Comparison of ENCODE assay signal across 8 mouse cellular contexts in genomic region chr7:100227896-100228525, GRCm38 (mm10). TPM values are rescaled to one million over a fixed set of nuclear protein-coding genes. Genes with fewer than 3 reads are reported as not detected.
DNase-seq lines count a peak whose midpoint lies in the region; ATAC-seq and TF ChIP-seq lines count a peak whose summit lies in the region.

No protein-coding gene starts in this region.

- no peak for TF ChIP-seq CTCF in E14TG2a.4 (conservative IDR thresholded peaks at IDR 0.05; ENCODE audit: low read length)
- no peak for TF ChIP-seq CTCF in forebrain, postnatal 0 days (IDR thresholded peaks at IDR 0.05; ENCODE audit: low read depth)

- intact Hi-C loops in heart, postnatal 25 days (cut with DNase I), result loop anchor here (2.0 kb wide), 1 partner anchor 105 kb away; no protein-coding TSS in a partner anchor

- peak overlapping the region; percentile 94 for H3K4me2 ChIP-seq in heart, embryonic 15.5 days
- H3K4me2 ChIP-seq in forebrain, postnatal 0 days (ENCODE audit: low read depth), result peak overlapping the region; percentile 82
- peak overlapping the region; percentile 95 for H3K4me2 ChIP-seq in limb, embryonic 14.5 days (replicated peaks; ENCODE audit: low read depth, low read length, severe bottlenecking)

- H3K9me3 ChIP-seq in heart, embryonic 15.5 days (replicated peaks), result no peaks in the 10 kb centered on the region
- no peaks in the 10 kb centered on the region for H3K9me3 ChIP-seq in E14TG2a.4 (ENCODE audit: low read length)
- no peaks in the 10 kb centered on the region for H3K9me3 ChIP-seq in forebrain, postnatal 0 days (ENCODE audit: low read length)
- no peaks in the 10 kb centered on the region for H3K9me3 ChIP-seq in limb, embryonic 14.5 days (ENCODE audit: control insufficient read depth, low read length)

- H3K27ac ChIP-seq in heart, embryonic 15.5 days, result peak overlapping the region; percentile 88
- H3K27ac ChIP-seq in brown adipose tissue, adult 24 weeks (replicated peaks; ENCODE audit: low read depth, low read length), result peak overlapping the region; percentile 50
- peak overlapping the region; percentile 91 for H3K27ac ChIP-seq in forebrain, postnatal 0 days (ENCODE audit: low read depth, low read length)
- peak overlapping the region; percentile 68 for H3K27ac ChIP-seq in limb, embryonic 14.5 days (replicated peaks; ENCODE audit: low read depth, low read length)

- H3K9ac ChIP-seq in heart, embryonic 15.5 days, result peak overlapping the region; percentile 56
- H3K9ac ChIP-seq in forebrain, postnatal 0 days, result peak overlapping the region; percentile 89
- peak overlapping the region; percentile 72 for H3K9ac ChIP-seq in limb, embryonic 14.5 days (ENCODE audit: low read depth, low read length, severe bottlenecking)

- WGBS in heart, embryonic 15.5 days, result 2% methylated on average over 23 of the region's 23 CpGs
- under 1% methylated on average over 23 of the region's 23 CpGs for WGBS in forebrain, postnatal 0 days
- WGBS in limb, embryonic 14.5 days, result under 1% methylated on average over 17 of the region's 23 CpGs

- no peak for DNase-seq in heart, postnatal 25 days (ENCODE audit: low spot score)
- DNase-seq in forebrain, postnatal 0 days, result peak; percentile 48
- DNase-seq in limb, embryonic 14.5 days (ENCODE audit: low spot score), result no peak
- DNase-seq in naive thymus-derived CD4-positive, alpha-beta T cell, adult 2 months (ENCODE audit: low read depth), result peak; percentile 52
- DNase-seq in layer of hippocampus, adult 18-20 months (ENCODE audit: low spot score in 2 of 2), result no peak

- H3K4me1 ChIP-seq in heart, embryonic 15.5 days (replicated peaks), result peaks cover 8% of the 10 kb centered on the region; the same call in 1 of the 2 replicates
- H3K4me1 ChIP-seq in E14TG2a.4 (replicated peaks; ENCODE audit: low read depth, low read length), result peaks cover 21% of the 10 kb centered on the region
- no peaks in the 10 kb centered on the region for H3K4me1 ChIP-seq in brown adipose tissue, adult 24 weeks (ENCODE audit: control insufficient read depth, insufficient read depth, insufficient read length, low read length)
- peaks cover 3% of the 10 kb centered on the region; the same call in 1 of the 2 replicates for H3K4me1 ChIP-seq in forebrain, postnatal 0 days (ENCODE audit: insufficient read depth)
- H3K4me1 ChIP-seq in limb, embryonic 14.5 days (ENCODE audit: control insufficient read depth, insufficient read depth, low read length), result peaks cover 6% of the 10 kb centered on the region; the same call in 1 of the 2 replicates

- TF ChIP-seq POLR2A in limb, embryonic 14.5 days (IDR thresholded peaks at IDR 0.05; ENCODE audit: borderline replicate concordance, extremely low read depth, insufficient read depth, insufficient read length), result no peak

- no peaks in the 10 kb centered on the region for H3K36me3 ChIP-seq in heart, embryonic 15.5 days
- H3K36me3 ChIP-seq in E14TG2a.4 (ENCODE audit: insufficient read depth, low read length), result no peaks in the 10 kb centered on the region
- no peaks in the 10 kb centered on the region for H3K36me3 ChIP-seq in forebrain, postnatal 0 days (ENCODE audit: insufficient read depth)
- H3K36me3 ChIP-seq in limb, embryonic 14.5 days (ENCODE audit: control insufficient read depth, insufficient read depth, low read length), result no peaks in the 10 kb centered on the region

- no peaks in the 10 kb centered on the region for H3K27me3 ChIP-seq in heart, embryonic 15.5 days
- no peaks in the 10 kb centered on the region for H3K27me3 ChIP-seq in E14TG2a.4 (ENCODE audit: insufficient read depth, low read length)
- H3K27me3 ChIP-seq in forebrain, postnatal 0 days (ENCODE audit: insufficient read depth, low read length), result no peaks in the 10 kb centered on the region
- H3K27me3 ChIP-seq in limb, embryonic 14.5 days (ENCODE audit: control insufficient read depth, insufficient read depth, low read length), result no peaks in the 10 kb centered on the region

- peak overlapping the region; percentile 82 for H3K4me3 ChIP-seq in heart, embryonic 15.5 days
- peak overlapping the region; percentile 97 for H3K4me3 ChIP-seq in E14TG2a.4 (replicated peaks; ENCODE audit: low read length)
- H3K4me3 ChIP-seq in brown adipose tissue, adult 24 weeks (ENCODE audit: insufficient read depth, low read depth, low read length), result peak overlapping the region; percentile 97
- peak overlapping the region; percentile 85 for H3K4me3 ChIP-seq in forebrain, postnatal 0 days (ENCODE audit: low read depth, low read length)
- H3K4me3 ChIP-seq in limb, embryonic 14.5 days (replicated peaks; ENCODE audit: low read length), result peak overlapping the region; percentile 85

- ATAC-seq in heart, embryonic 15.5 days (replicated peaks; ENCODE audit: insufficient number of reproducible peaks, insufficient read depth, low FRiP score, low read depth), result peak; percentile 48; the same call in 1 of the 2 replicates
- peak; percentile 30 for ATAC-seq in forebrain, postnatal 0 days
- ATAC-seq in limb, embryonic 14.5 days (ENCODE audit: low FRiP score, low read depth), result peak; percentile 20; the same call in 1 of the 2 replicates

RNA-seq across cellular contexts. Expression of gene Pgm2l1, which starts 0.8 kb away (rescaled TPM):
- 1.2 and 1.3 TPM in 2 replicates for polyA plus RNA-seq in heart, embryonic 15.5 days (2015; fragmentation: Nextera tagmentation; extraction: Ambion mirVana)
- 1 to 10 TPM; 5.6 to 7.7 TPM for total RNA-seq in heart, postnatal 25 days (2021)
- 2.0 and 2.1 TPM in 2 replicates for polyA plus RNA-seq in brown adipose tissue, adult 24 weeks (2012; ENCODE audit: insufficient read depth, insufficient read length, missing spikeins)
- 128 and 135 TPM in 2 replicates for total RNA-seq in forebrain, postnatal 0 days (2014; rRNA removed)
- 13.4 and 30.3 TPM in 2 replicates for polyA plus RNA-seq in forebrain, postnatal 0 days (2015; fragmentation: Nextera tagmentation; extraction: Ambion mirVana)
- polyA plus RNA-seq in limb, embryonic 14.5 days (2012; rRNA removed), result 4.9 and 5.1 TPM in 2 replicates
- polyA plus RNA-seq in limb, embryonic 14.5 days (2014; fragmentation: Nextera tagmentation; extraction: Ambion mirVana), result 3.2 and 4.1 TPM in 2 replicates
- total RNA-seq in layer of hippocampus, adult 18-20 months (2021), result 100 to 1,000 TPM; 250 to 264 TPM

RNA-seq across cellular contexts. Expression of gene Kcne3, which starts 51.7 kb away (rescaled TPM):
- polyA plus RNA-seq in heart, embryonic 15.5 days (2015; fragmentation: Nextera tagmentation; extraction: Ambion mirVana), result 6.7 and 7.4 TPM in 2 replicates
- total RNA-seq in heart, postnatal 25 days (2021), result 1 to 10 TPM; 1.0 to 1.1 TPM
- polyA plus RNA-seq in brown adipose tissue, adult 24 weeks (2012; ENCODE audit: insufficient read depth, insufficient read length, missing spikeins), result not detected in 2 replicates
- 0.69 TPM in 1 of 2 replicates, not detected in the other for total RNA-seq in forebrain, postnatal 0 days (2014; rRNA removed)
- 0.26 TPM in 1 of 2 replicates, not detected in the other for polyA plus RNA-seq in forebrain, postnatal 0 days (2015; fragmentation: Nextera tagmentation; extraction: Ambion mirVana)
- polyA plus RNA-seq in limb, embryonic 14.5 days (2012; rRNA removed), result 17.3 and 21.8 TPM in 2 replicates
- polyA plus RNA-seq in limb, embryonic 14.5 days (2014; fragmentation: Nextera tagmentation; extraction: Ambion mirVana), result 8.7 and 10.7 TPM in 2 replicates
- total RNA-seq in layer of hippocampus, adult 18-20 months (2021), result under 1 TPM; 0.43 to 0.79 TPM

RNA-seq across cellular contexts. Expression of gene P4ha3, which starts 57.3 kb away (rescaled TPM):
- polyA plus RNA-seq in heart, embryonic 15.5 days (2015; fragmentation: Nextera tagmentation; extraction: Ambion mirVana), result 11.8 and 18.9 TPM in 2 replicates
- total RNA-seq in heart, postnatal 25 days (2021), result under 1 TPM; 0.45 to 0.73 TPM
- polyA plus RNA-seq in brown adipose tissue, adult 24 weeks (2012; ENCODE audit: insufficient read depth, insufficient read length, missing spikeins), result not detected in 2 replicates
- total RNA-seq in forebrain, postnatal 0 days (2014; rRNA removed), result 3.1 and 7.3 TPM in 2 replicates
- polyA plus RNA-seq in forebrain, postnatal 0 days (2015; fragmentation: Nextera tagmentation; extraction: Ambion mirVana), result 2.2 and 3.0 TPM in 2 replicates
- polyA plus RNA-seq in limb, embryonic 14.5 days (2012; rRNA removed), result 48.7 and 66.0 TPM in 2 replicates
- 28.1 and 30.7 TPM in 2 replicates for polyA plus RNA-seq in limb, embryonic 14.5 days (2014; fragmentation: Nextera tagmentation; extraction: Ambion mirVana)
- 1 to 10 TPM; 3.0 to 5.9 TPM for total RNA-seq in layer of hippocampus, adult 18-20 months (2021)

Comparison
In these comparisons a context has a peak if more than half of its experiments do, and no peak if none do; other contexts are left out.
1. DNase-seq: peak in forebrain, postnatal 0 days (single experiment) and naive thymus-derived CD4-positive, alpha-beta T cell, adult 2 months (single experiment); none in heart, postnatal 25 days (single experiment), limb, embryonic 14.5 days (single experiment) and layer of hippocampus, adult 18-20 months (0 of 2).
2. Peak in every context shown above with its lines, with median percentiles within 50 percentile points of each other: ATAC-seq, H3K27ac ChIP-seq, H3K4me2 ChIP-seq, H3K4me3 ChIP-seq and H3K9ac ChIP-seq.